Mouse (Mus musculus) small intestine, adult 2 months (tissue): ENCODE data around the gene Cryab.

ENCODE experiments used
- CTCF ChIP-seq: fragments of 200-500 bp; IDR thresholded peaks from 2 replicates; pipeline ENCODE4 v1.5.1; 2012; ENCODE audit warnings: low read depth, mild to moderate bottlenecking, control low read depth, inconsistent platforms, low read length, moderate library complexity, mixed read lengths; ENCODE audit not compliant: insufficient replicate concordance, insufficient read length; ENCODE audit errors: extremely low read depth
- POLR2A ChIP-seq: fragments of 200-500 bp; IDR thresholded peaks from 2 replicates; pipeline ENCODE4 v1.6.1; 2012; ENCODE audit warnings: low read depth, mild to moderate bottlenecking, control low read depth, inconsistent platforms, low read length, moderate library complexity

GRCm38 (mm10) chr9:50725921-50726590, 25.1 kb upstream of the Cryab start:
- TF ChIP-seq POLR2A (no peak), CTCF (no peak)
